Mouse (Mus musculus): ENCODE measurements around the gene Zfp512b. TPM values are rescaled to one million over a fixed set of nuclear protein-coding genes. Genes with fewer than 3 reads are reported as not detected.
A peak's percentile ranks its signal among the peaks of the same experiment; 100 is the strongest.

Gene Zfp512b
- total and polyA plus RNA-seq, 2 experiments from 2014 or later: 60.0 to 99.7 TPM

DNA sequence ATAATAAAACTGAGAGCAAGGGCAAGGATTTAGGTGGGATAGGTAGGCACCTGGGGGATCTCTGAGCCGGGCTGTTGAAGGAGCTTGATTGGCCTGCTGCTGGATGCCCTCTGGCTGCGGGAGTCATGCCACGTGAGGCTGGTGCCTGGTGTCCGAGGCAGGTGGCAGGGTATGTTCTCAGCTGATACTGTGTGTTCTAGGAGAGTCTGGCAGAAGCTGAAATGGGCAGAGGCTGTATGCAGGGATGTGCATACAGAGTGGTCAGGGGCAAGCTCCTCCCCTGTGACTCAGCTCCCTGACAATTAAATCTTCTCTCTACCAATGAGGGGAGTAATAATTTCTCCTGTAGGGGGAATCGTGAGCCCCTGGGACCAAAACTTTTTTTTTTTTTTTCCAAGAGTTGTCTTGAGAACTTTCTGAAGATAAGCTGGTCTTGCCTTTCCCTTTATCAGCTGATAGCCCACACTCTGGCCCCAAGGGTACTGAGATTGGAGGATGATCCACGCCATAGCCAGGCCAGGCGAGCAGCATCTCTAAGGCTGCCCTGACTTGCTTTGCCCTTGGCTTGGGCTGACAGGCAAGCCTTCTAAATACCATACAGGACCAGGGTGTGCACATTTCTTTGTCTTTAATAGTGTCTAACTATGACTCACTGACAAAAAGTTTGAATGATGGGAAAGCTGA is 4.9 kb upstream of the Zfp512b start:
- 68% methylated on average over 7 of the region's 7 CpGs for WGBS
- Histone ChIP-seq H3K27ac (ENCODE audit: low read depth, low read length) (peak overlapping the region; percentile 94; the same call in 1 of the 2 replicates), H3K36me3 (ENCODE audit: insufficient read depth, low read length) (peaks cover 9% of the 10 kb centered on the region; the same call in 1 of the 2 replicates), H3K4me1 (ENCODE audit: insufficient read depth, low read length) (peaks cover 8% of the 10 kb centered on the region; the same call in 1 of the 2 replicates), H3K9me3 (ENCODE audit: low read length) (no peaks in the 10 kb centered on the region), H3K27me3 (ENCODE audit: insufficient read depth, low read length) (no peaks in the 10 kb centered on the region), H3K4me3 (ENCODE audit: low read depth, low read length) (peak overlapping the region; percentile 81; the same call in 1 of the 2 replicates), H3K9ac (replicated peaks; ENCODE audit: low read length, poor library complexity, severe bottlenecking) (peak overlapping the region; percentile 91; the same call in 1 of the 2 replicates), H3K4me2 (ENCODE audit: low read depth, low read length, poor library complexity, severe bottlenecking) (peak overlapping the region; percentile 73)
- DNase-seq (ENCODE audit: low spot score) (peak; percentile 40), ATAC-seq (ENCODE audit: low FRiP score) (no peak)
- TF ChIP-seq CTCF (IDR thresholded peaks at IDR 0.05): peak; percentile 49

DNA sequence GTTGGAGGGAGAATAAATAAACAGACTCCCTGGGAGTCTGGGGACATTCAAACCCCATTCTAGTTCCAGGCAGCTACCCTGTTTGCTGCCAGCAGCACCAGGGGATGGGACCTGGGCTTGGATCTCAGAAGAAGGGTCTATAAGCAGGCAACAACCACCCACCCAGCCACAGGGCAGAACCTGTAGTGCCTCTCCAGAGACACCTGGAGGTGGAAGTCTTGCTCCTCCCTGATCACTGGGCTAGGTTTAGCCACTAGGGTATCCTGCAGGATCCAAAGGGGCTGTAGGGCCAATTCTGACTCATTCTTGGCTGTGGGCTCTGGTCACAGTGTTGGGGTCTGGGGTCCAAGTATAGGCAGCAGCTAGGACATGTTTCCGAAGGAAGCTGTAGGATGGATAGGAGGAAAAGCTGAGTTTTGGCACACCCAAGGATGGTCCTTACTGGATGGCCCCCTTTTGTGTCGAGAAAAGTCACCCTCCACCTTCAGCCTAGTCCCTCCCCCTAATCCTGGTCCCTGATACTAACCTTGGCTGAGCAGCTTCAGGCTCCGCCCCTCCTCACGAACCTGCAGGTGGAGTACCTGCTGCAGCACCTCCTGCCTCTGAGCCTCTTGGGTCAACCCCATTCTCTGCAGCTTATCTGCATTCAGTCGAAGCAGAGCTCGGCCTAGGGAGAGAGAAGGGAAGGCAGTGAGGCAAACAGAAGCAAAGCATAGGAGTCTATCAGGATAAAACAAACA is 3.8 kb upstream of the Zfp512b start:
- Histone ChIP-seq H3K4me2 (ENCODE audit: low read depth, low read length, poor library complexity, severe bottlenecking) (no peak overlapping the region), H3K4me3 (ENCODE audit: low read depth, low read length) (no peak overlapping the region), H3K9ac (replicated peaks; ENCODE audit: low read length, poor library complexity, severe bottlenecking) (no peak overlapping the region), H3K4me1 (ENCODE audit: insufficient read depth, low read length) (peaks cover 9% of the 10 kb centered on the region), H3K27me3 (ENCODE audit: insufficient read depth, low read length) (no peaks in the 10 kb centered on the region), H3K27ac (ENCODE audit: low read depth, low read length) (no peak overlapping the region), H3K9me3 (ENCODE audit: low read length) (no peaks in the 10 kb centered on the region), H3K36me3 (ENCODE audit: insufficient read depth, low read length) (peaks cover 9% of the 10 kb centered on the region; the same call in 1 of the 2 replicates)
- no peak for TF ChIP-seq CTCF (IDR thresholded peaks at IDR 0.05)
- 71% methylated on average over 6 of the region's 6 CpGs for WGBS
- ATAC-seq (ENCODE audit: low FRiP score) (no peak), DNase-seq (ENCODE audit: low spot score) (no peak)

DNA sequence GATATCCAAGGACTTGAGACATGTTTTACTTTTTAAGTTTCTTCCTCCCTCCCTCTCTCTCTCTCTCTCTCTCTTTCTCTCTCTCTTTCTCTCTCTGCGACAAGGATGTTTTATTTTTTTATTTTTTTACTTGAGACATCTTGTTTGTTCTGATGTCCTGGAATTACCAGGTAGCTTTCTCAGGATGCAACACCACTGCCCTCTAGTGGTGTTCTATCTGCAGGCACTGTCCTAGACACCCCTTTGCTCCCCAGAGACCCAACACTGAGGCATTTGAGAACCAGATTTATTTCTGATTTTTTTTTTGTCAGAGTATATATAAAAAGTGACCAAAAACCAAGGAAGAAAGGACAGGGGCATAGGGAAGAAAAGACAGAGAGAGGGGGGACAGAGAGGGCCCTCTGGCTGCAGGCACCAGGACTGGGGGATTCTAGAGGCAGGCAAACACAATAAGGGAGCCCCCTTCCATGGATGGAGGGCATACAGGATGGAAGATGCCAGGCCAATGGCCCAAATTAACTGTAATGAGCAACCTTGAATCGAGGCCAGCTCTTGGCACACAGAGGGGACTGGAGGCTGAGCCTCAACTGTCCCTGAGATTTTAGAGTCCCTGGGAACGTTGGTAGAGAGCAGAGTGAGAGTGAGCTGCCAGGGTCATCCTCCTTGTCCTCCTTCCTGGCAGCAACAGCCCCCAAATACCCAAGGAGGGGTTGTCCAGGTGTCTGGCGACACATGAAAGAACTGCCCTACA is 2.5 kb upstream of the Zfp512b start:
- ATAC-seq (ENCODE audit: low FRiP score): no peak
- peaks cover 17% of the 10 kb centered on the region for H3K4me1 ChIP-seq (ENCODE audit: insufficient read depth, low read length)
- WGBS: 57% methylated on average over 4 of the region's 4 CpGs

DNA sequence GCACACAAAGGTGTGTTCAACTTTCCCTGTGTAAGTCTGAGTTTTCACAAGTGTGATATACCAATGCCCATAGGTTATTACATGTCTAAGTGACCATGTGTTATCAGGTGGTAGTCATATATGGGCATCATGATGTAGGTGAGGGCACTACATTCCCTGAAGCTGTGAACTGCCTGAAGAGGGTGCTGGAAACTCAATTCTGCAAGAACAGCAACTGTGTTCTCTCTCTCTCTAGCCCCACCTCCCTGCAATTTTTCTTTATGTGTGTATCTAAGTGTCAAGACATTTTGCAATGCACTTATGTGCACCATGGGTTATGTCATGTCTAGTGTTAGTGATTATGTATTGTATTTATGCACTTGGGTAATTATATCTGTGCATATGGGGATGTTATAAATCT is 1.3 kb upstream of the Zfp512b start:
- DNase-seq (ENCODE audit: low spot score): no peak

More for the DNA sequence above, 2.5 kb upstream of the Zfp512b start:
- H3K4me2 ChIP-seq (ENCODE audit: low read depth, low read length, poor library complexity, severe bottlenecking): no peak overlapping the region
- peaks cover 14% of the 10 kb centered on the region for H3K36me3 ChIP-seq (ENCODE audit: insufficient read depth, low read length)
- H3K27me3 ChIP-seq (ENCODE audit: insufficient read depth, low read length): no peaks in the 10 kb centered on the region
- peak; percentile 77 for TF ChIP-seq CTCF (IDR thresholded peaks at IDR 0.05)
- no peak overlapping the region for H3K27ac ChIP-seq (ENCODE audit: low read depth, low read length)
- no peak overlapping the region for H3K9ac ChIP-seq (replicated peaks; ENCODE audit: low read length, poor library complexity, severe bottlenecking)
- DNase-seq (ENCODE audit: low spot score): peak; percentile 76
- no peaks in the 10 kb centered on the region for H3K9me3 ChIP-seq (ENCODE audit: low read length)
- no peak overlapping the region for H3K4me3 ChIP-seq (ENCODE audit: low read depth, low read length)

DNA sequence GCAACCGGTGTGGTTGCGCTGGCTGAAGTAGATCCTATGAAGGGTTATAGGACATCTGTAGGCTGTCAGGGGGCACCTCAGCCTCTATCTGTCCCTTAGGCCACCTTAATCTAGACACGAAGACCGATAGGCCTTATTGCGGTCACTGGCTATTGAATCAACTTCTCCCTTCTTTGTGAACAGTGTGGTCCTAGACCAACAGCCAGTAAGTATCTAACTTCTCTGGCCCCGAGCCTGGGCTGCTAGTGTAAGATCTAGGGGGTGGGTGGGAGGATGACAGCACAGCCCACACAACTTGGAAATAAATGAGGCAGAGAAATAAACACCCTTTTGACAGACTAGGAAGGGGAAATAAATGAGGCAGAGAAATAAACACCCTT is 429 bp upstream of the Zfp512b start:
- DNase-seq (ENCODE audit: low spot score) (peak; percentile 51), ATAC-seq (ENCODE audit: low FRiP score) (peak; percentile 20; the same call in 1 of the 2 replicates)
- no peaks in the 10 kb centered on the region for H3K9me3 ChIP-seq (ENCODE audit: low read length)
- 5% methylated on average over 6 of the region's 6 CpGs for WGBS
- peaks cover 15% of the 10 kb centered on the region for H3K4me1 ChIP-seq (ENCODE audit: insufficient read depth, low read length)
- peak overlapping the region; percentile 97 for H3K9ac ChIP-seq (replicated peaks; ENCODE audit: low read length, poor library complexity, severe bottlenecking)
- no peaks in the 10 kb centered on the region for H3K27me3 ChIP-seq (ENCODE audit: insufficient read depth, low read length)
- H3K36me3 ChIP-seq (ENCODE audit: insufficient read depth, low read length): peaks cover 35% of the 10 kb centered on the region
- peak overlapping the region; percentile 69 for H3K4me2 ChIP-seq (ENCODE audit: low read depth, low read length, poor library complexity, severe bottlenecking)
- peak overlapping the region; percentile 84 for H3K4me3 ChIP-seq (ENCODE audit: low read depth, low read length)
- peak overlapping the region; percentile 91 for H3K27ac ChIP-seq (ENCODE audit: low read depth, low read length)
- TF ChIP-seq CTCF (IDR thresholded peaks at IDR 0.05): no peak

More for the DNA sequence above, 1.3 kb upstream of the Zfp512b start:
- H3K9me3 ChIP-seq (ENCODE audit: low read length): no peaks in the 10 kb centered on the region
- no peak overlapping the region for H3K4me2 ChIP-seq (ENCODE audit: low read depth, low read length, poor library complexity, severe bottlenecking)
- H3K36me3 ChIP-seq (ENCODE audit: insufficient read depth, low read length): peaks cover 26% of the 10 kb centered on the region
- H3K9ac ChIP-seq (replicated peaks; ENCODE audit: low read length, poor library complexity, severe bottlenecking): no peak overlapping the region
- ATAC-seq (ENCODE audit: low FRiP score): no peak
- peaks cover 17% of the 10 kb centered on the region for H3K4me1 ChIP-seq (ENCODE audit: insufficient read depth, low read length)
- no peak overlapping the region for H3K27ac ChIP-seq (ENCODE audit: low read depth, low read length)
- peak; percentile 31 for TF ChIP-seq CTCF (IDR thresholded peaks at IDR 0.05)
- H3K27me3 ChIP-seq (ENCODE audit: insufficient read depth, low read length): no peaks in the 10 kb centered on the region
- H3K4me3 ChIP-seq (ENCODE audit: low read depth, low read length): no peak overlapping the region
